Mouse (Mus musculus) G1E (cell line): Measurements from ENCODE around the gene Gm4131.

Experiments
- CTCF ChIP-seq: IDR thresholded peaks from 2 replicates; pipeline ENCODE4 v1.5.1; 2012; ENCODE audit warnings: low read depth, low read length, inconsistent platforms, mixed read lengths
- POLR2AphosphoS5 ChIP-seq: IDR thresholded peaks from 2 replicates; pipeline ENCODE4 v1.6.1; 2012; ENCODE audit warnings: low read depth, low read length, inconsistent platforms; ENCODE audit not compliant: insufficient replicate concordance

GRCm38 (mm10) chr14:62602869-62603268 is 36.1 kb upstream of the Gm4131 start:
- TF ChIP-seq CTCF = no peak
- TF ChIP-seq POLR2AphosphoS5 = no peak
